Mouse (Mus musculus): ENCODE data around the gene Smpd2. TPM values are rescaled to one million over a fixed set of nuclear protein-coding genes. Genes with fewer than 3 reads are reported as not detected.

Smpd2 gene
- 17.9 TPM for total RNA-seq (2023)

DNA sequence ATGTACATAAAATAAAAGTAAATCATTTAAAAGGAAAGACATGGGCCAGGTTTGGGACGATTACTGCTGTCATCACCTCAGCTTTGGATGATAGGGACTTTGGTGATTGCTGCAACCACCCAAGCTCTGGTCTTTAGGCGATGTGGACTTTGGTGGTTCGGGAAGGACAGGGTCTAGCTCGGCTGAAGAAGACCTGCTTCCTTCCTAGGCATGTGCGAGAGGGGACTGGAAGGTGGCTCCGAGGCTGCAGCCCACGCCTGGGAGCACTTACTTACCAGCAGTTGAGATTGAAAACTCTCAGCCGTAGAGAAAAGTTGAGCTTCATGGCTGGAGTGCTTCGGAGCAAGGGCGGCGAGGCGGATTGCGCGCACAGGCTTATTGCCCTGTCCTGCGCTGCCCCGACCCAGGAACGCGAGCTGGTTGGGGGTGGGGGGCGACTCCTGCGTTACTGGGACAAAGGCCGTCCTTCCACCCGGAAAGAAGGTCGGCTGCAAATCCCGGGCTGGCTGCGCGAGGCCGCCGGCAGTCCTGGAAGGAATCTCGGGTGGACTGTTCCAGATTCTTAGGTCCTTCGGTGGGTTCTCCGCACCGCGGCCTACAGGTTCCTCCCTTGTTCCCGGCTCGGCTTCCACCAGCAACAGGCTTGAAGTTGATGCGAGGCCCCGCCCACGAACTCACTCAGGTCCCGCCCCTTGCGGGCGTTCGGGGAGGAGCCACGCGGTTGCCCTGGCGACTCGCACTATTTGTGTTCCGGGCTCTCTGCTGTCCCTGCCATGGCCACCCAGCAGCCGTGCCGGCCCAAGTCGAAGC, at the start of gene Smpd2, which contains the start of gene Ppil6:
Smpd2 (minus strand) TSS at position 662 of the 810 bp plus-strand sequence.
Ppil6 (plus strand) TSS at position 732 of the 810 bp plus-strand sequence.

GRCm38 (mm10) chr10:41518981-41519618, 28.9 kb upstream of the Smpd2 start, which contains the start of gene Cd164:
Cd164 (plus strand) TSS chr10:41519414.

GRCm38 (mm10) chr10:41476171-41477017, 13.8 kb downstream of the Smpd2 start, which contains the start of gene Mical1:
Mical1 (plus strand) TSS chr10:41476314.

DNA sequence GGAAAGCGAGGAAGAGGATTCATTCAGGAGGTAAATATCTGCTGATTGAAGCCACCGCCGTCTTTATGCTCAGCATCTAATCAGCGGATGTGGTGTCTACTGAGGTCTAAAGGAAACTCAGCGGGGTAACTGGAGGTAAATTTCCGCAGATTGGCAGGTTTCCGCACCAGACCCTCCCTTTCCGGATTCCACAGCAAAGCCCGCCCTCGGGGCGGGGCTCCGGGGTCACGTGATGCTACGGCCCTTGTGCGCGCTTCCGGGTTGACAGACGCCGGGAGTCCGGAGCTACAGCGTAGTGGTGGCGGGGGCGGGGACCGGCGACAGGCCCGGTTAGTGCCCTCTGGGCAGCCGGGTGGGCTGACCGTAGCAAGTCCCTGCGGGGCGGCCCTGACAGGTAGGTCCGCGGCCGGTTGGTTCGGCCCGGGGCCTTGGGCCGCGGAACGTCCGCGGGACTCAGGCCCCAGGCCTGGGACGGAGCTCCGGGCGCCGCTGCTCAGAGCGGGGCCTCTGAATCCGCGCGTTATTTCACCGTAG, 40.0 kb downstream of the Smpd2 start, which contains the start of gene Zbtb24:
Zbtb24 (plus strand) TSS at position 247 of the 534 bp plus-strand sequence.

Other genes with a start within 250 kb of the Smpd2 start
- 20.0 TPM for gene Fig4, start 187.1 kb downstream of the Smpd2 start, total RNA-seq (2023)
- gene Ak9, start 186.4 kb downstream of the Smpd2 start, total RNA-seq (2023) = not detected
- 30.7 TPM for gene Zbtb24, start 40.0 kb downstream of the Smpd2 start, total RNA-seq (2023)
- gene Mical1, start 14.1 kb downstream of the Smpd2 start, total RNA-seq (2023) = 192 TPM
- gene Ppil6, start 70 bp upstream of the Smpd2 start, total RNA-seq (2023) = not detected
- gene Cd164, start 29.0 kb upstream of the Smpd2 start, total RNA-seq (2023) = 274 TPM
- 2.9 TPM for gene Ccdc162, start 226.3 kb upstream of the Smpd2 start, total RNA-seq (2023)